Mouse (Mus musculus): ENCODE measurements around the gene Lsm5. TPM values are rescaled to one million over a fixed set of nuclear protein-coding genes. Genes with fewer than 3 reads are reported as not detected.

Lsm5 gene
- 0.50 and 0.67 TPM in 2 replicates for polyA plus RNA-seq (2012; rRNA removed; ENCODE audit: low replicate concordance)

DNA sequence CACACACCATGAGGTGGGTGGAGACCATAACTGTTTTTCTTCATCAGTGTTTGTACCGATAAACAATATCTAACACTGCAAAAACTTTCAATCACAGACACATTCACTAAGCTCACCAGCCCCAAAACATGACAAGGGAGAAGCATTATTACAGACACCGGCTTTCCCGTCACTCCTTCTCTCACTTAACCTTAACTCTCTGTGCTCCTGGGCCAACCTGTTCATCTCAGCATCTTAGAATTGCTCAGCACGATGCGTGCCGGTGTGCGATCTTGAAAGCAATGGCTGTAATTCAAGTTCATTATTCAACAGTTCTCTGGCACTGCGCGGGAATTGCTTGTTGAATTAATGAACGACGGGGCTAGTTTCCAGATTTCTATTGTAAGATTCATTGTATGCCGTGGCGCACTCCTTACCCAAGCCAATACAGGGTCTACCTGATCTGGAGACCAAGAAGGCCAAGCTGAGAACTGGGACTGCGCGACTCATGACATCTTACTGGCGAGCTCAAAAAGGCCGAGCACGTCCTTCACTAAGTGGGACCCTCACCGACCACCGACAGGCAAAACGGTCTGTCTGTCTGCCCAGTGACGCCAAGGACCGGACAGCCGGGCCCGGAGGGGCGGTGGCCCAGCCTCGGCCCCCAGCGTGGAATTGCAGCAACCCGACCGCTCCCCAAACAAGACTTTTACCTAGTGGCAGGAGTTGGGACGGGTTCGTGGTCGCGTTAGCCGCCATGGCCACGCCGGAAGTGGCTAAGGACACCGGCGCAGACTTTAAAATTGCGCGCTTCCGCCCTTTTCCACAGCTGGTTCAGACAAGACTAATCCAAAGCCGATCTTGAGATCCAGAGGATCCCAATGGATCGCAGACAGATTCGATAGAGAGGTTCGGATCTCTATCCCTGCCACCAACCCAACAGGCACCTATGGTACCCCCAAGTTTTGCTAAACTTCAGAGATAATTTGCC is at the start of gene Lsm5:
Gene Lsm5 (minus strand): TSS at position 780 of the 970 bp plus-strand sequence.

GRCm38 (mm10) chr6:56714574-56715269 is 10.2 kb upstream of the Lsm5 start, which contains the start of gene Avl9:
Gene Avl9 (plus strand): TSS chr6:56714899.

Other genes starting within 250 kb of the Lsm5 start
- gene Pde1c, start 135.6 kb downstream of the Lsm5 start, polyA plus RNA-seq (2012; rRNA removed; ENCODE audit: low replicate concordance) = 0.26 and 0.64 TPM in 2 replicates
- 3.1 and 5.1 TPM in 2 replicates for gene Avl9, start 10.2 kb upstream of the Lsm5 start, polyA plus RNA-seq (2012; rRNA removed; ENCODE audit: low replicate concordance)
- 1.7 TPM in 2 replicates for gene Kbtbd2, start 93.1 kb upstream of the Lsm5 start, polyA plus RNA-seq (2012; rRNA removed; ENCODE audit: low replicate concordance)
- gene Fkbp9, start 127.3 kb upstream of the Lsm5 start, polyA plus RNA-seq (2012; rRNA removed; ENCODE audit: low replicate concordance) = 9.3 and 9.4 TPM in 2 replicates
- gene Nt5c3, start 219.2 kb upstream of the Lsm5 start, polyA plus RNA-seq (2012; rRNA removed; ENCODE audit: low replicate concordance) = 1.0 and 5.4 TPM in 2 replicates
- gene Vmn1r4, start 219.3 kb upstream of the Lsm5 start, polyA plus RNA-seq (2012; rRNA removed; ENCODE audit: low replicate concordance) = not detected in 2 replicates

All from duodenum, adult 2 months (tissue).